In genomic region chr4:130790180-130790579, GRCm38 (mm10) we compare ENCODE assay signal across 9 mouse cellular contexts. TPM values are rescaled to one million over a fixed set of nuclear protein-coding genes. Genes with fewer than 3 reads are reported as not detected.
DNase-seq lines count a peak whose midpoint lies in the region; ATAC-seq and TF ChIP-seq lines count a peak whose summit lies in the region.
"Had no signal": no experiment of that assay in that cellular context is flagged by ENCODE, and none has a peak within 500 bp of the region (broad histone marks: within the 10 kb centered on the region; RNA-seq: fewer than 3 reads in every experiment).

No protein-coding gene starts in this region.

- H3K79me2 ChIP-seq in heart, adult 2 months (replicated peaks; ENCODE audit: control insufficient read depth, insufficient read depth, low read length) = no peaks in the 10 kb centered on the region; the same call in 1 of the 2 replicates

- no peak for TF ChIP-seq POLR2A in heart, adult 2 months (IDR thresholded peaks at IDR 0.05; ENCODE audit: insufficient read depth, low read depth, low read length)

- no peak overlapping the region for H3K4me2 ChIP-seq in liver, postnatal 0 days (ENCODE audit: low read depth, low read length)
- H3K4me2 ChIP-seq in neural tube, embryonic 15.5 days = no peak overlapping the region
- H3K4me2 ChIP-seq: embryonic facial prominence, embryonic 15.5 days had no signal

- no peak overlapping the region for H3K4me3 ChIP-seq in heart, adult 2 months
- H3K4me3 ChIP-seq in liver, postnatal 0 days (ENCODE audit: low read depth, low read length) = no peak overlapping the region
- no peak overlapping the region for H3K4me3 ChIP-seq in neural tube, embryonic 15.5 days (replicated peaks)
- H3K4me3 ChIP-seq: embryonic facial prominence, embryonic 15.5 days had no signal

- no peak for ATAC-seq in liver, postnatal 0 days
- peak; percentile 14; the same call in 1 of the 2 replicates for ATAC-seq in neural tube, embryonic 15.5 days (ENCODE audit: low FRiP score)

- peaks cover 8% of the 10 kb centered on the region for H3K4me1 ChIP-seq in heart, adult 2 months (ENCODE audit: control insufficient read depth, insufficient read depth, low read length)
- H3K4me1 ChIP-seq in liver, postnatal 0 days (ENCODE audit: insufficient read depth) = peaks cover 5% of the 10 kb centered on the region; the same call in 1 of the 2 replicates
- peaks cover 28% of the 10 kb centered on the region for H3K4me1 ChIP-seq in neural tube, embryonic 15.5 days

- DNase-seq in 3T3-L1 (ENCODE audit: low read depth, low spot score) = peak; percentile 87
- DNase-seq in ZHBTc4 (ENCODE audit: low read depth, low spot score) = peak; percentile 91
- peak; percentile 90 for DNase-seq in embryo, embryonic 10 days (ENCODE audit: low spot score)
- DNase-seq in heart, adult 2 months = peak; percentile 83 to 90
- DNase-seq in kidney, postnatal 14 days = peak; percentile 80
- peak; percentile 79 for DNase-seq in liver, postnatal 0 days
- DNase-seq in thymus, adult 18-20 months = peak; percentile 29 to 44

- peak; percentile 96 for TF ChIP-seq EP300 in heart, adult 2 months (IDR thresholded peaks at IDR 0.05; ENCODE audit: insufficient read depth, low read depth, low read length)
- TF ChIP-seq EP300 in liver, postnatal 0 days (IDR thresholded peaks at IDR 0.05; ENCODE audit: low read depth) = no peak

- H3K9me3 ChIP-seq in liver, postnatal 0 days (ENCODE audit: low read length) = no peaks in the 10 kb centered on the region
- no peaks in the 10 kb centered on the region for H3K9me3 ChIP-seq in neural tube, embryonic 15.5 days (replicated peaks)
- H3K9me3 ChIP-seq: embryonic facial prominence, embryonic 15.5 days had no signal

- intact Hi-C loops in heart, adult 2 months (cut with DNase I) = loop anchor here (1.0 to 5.0 kb wide), 4 partner anchors 88 to 1052 kb away; partner anchors contain the start of gene Mecr

- H3K27ac ChIP-seq in heart, adult 2 months = no peak overlapping the region
- H3K27ac ChIP-seq in liver, postnatal 0 days (ENCODE audit: low read depth) = no peak overlapping the region
- no peak overlapping the region for H3K27ac ChIP-seq in neural tube, embryonic 15.5 days (replicated peaks)
- H3K27ac ChIP-seq: embryonic facial prominence, embryonic 15.5 days had no signal

- peak; percentile 95; the same call in 1 of the 2 replicates for TF ChIP-seq CTCF in heart, adult 2 months (IDR thresholded peaks at IDR 0.05)
- peak; percentile 91 for TF ChIP-seq CTCF in liver, postnatal 0 days (IDR thresholded peaks at IDR 0.05; ENCODE audit: low read depth)

- H3K27me3 ChIP-seq in heart, adult 2 months (ENCODE audit: control insufficient read depth, insufficient read depth, low read length) = no peaks in the 10 kb centered on the region
- H3K27me3 ChIP-seq in liver, postnatal 0 days (ENCODE audit: insufficient read depth, low read length) = peaks cover 31% of the 10 kb centered on the region
- H3K27me3 ChIP-seq in neural tube, embryonic 15.5 days (replicated peaks) = no peaks in the 10 kb centered on the region
- H3K27me3 ChIP-seq: embryonic facial prominence, embryonic 15.5 days had no signal

- 5% methylated on average over 6 of the region's 6 CpGs for WGBS in heart, adult 2 months
- WGBS in liver, postnatal 0 days (ENCODE audit: insufficient replicate concordance) = 6% methylated on average over 6 of the region's 6 CpGs
- 13% methylated on average over 6 of the region's 6 CpGs for WGBS in neural tube, embryonic 15.5 days

- no peaks in the 10 kb centered on the region for H3K36me3 ChIP-seq in heart, adult 2 months (ENCODE audit: control insufficient read depth, insufficient read depth, low read length)
- no peaks in the 10 kb centered on the region for H3K36me3 ChIP-seq in liver, postnatal 0 days (replicated peaks; ENCODE audit: insufficient read depth, low read length)
- no peaks in the 10 kb centered on the region for H3K36me3 ChIP-seq in neural tube, embryonic 15.5 days
- H3K36me3 ChIP-seq: embryonic facial prominence, embryonic 15.5 days had no signal

- no peak overlapping the region for H3K9ac ChIP-seq in heart, adult 2 months (ENCODE audit: low read depth, low read length)
- H3K9ac ChIP-seq in liver, postnatal 0 days (replicated peaks) = no peak overlapping the region
- H3K9ac ChIP-seq in neural tube, embryonic 15.5 days (replicated peaks) = no peak overlapping the region
- H3K9ac ChIP-seq: embryonic facial prominence, embryonic 15.5 days had no signal

RNA-seq across cellular contexts. Expression of gene Sdc3, which starts 2.2 kb away (rescaled TPM):
- total RNA-seq in heart, adult 2 months (2021) = 10 to 100 TPM; 32.7 to 38.3 TPM
- polyA plus RNA-seq in heart, adult 2 months (2012; rRNA removed) = 41.5 and 51.9 TPM in 2 replicates
- 8.7 TPM in 2 replicates for polyA plus RNA-seq in liver, postnatal 0 days (2015; fragmentation: Nextera tagmentation; extraction: Ambion mirVana)
- 117 and 130 TPM in 2 replicates for polyA plus RNA-seq in neural tube, embryonic 15.5 days (2015; fragmentation: Nextera tagmentation; extraction: Ambion mirVana)

Comparison
In these comparisons a context has a peak if more than half of its experiments do, and no peak if none do; other contexts are left out.
1. DNase-seq: peak in every context shown above with its lines; median percentile 91 in ZHBTc4; 90 in embryo, embryonic 10 days; 87 in 3T3-L1; 86 in heart, adult 2 months; 80 in kidney, postnatal 14 days; 79 in liver, postnatal 0 days; 36 in thymus, adult 18-20 months.